Mouse (Mus musculus) olfactory bulb, adult 2 months (tissue): ENCODE data around the gene Shisal2b. TPM values are rescaled to one million over a fixed set of nuclear protein-coding genes. Genes with fewer than 3 reads are reported as not detected.
A peak's percentile ranks its signal among the peaks of the same experiment; 100 is the strongest.
"Not testable (repeated sequence)": the region's sequence is repeated elsewhere in the genome, so short reads cannot be mapped to it uniquely, and the experiment has no call there.

Experiments used
- H3K27ac ChIP-seq: fragments of 200-500 bp; 2 replicates; pipeline ENCODE4 v1.5.1; 2012; ENCODE audit warnings: low read depth, low read length; ENCODE audit not compliant: insufficient read depth
- H3K4me1 ChIP-seq: fragments of 200-500 bp; 2 replicates; pipeline ENCODE4 v1.6.1; 2012; ENCODE audit warnings: low read length; ENCODE audit not compliant: control insufficient read depth, insufficient read depth
- H3K4me3 ChIP-seq: fragments of 200-500 bp; 2 replicates; pipeline ENCODE4 v1.5.1; 2012; ENCODE audit warnings: mild to moderate bottlenecking, low read depth, low read length, moderate library complexity; ENCODE audit not compliant: insufficient read depth
- CTCF ChIP-seq: fragments of 200-500 bp; IDR thresholded peaks from 2 replicates; pipeline ENCODE4 v1.5.1; 2012; ENCODE audit warnings: low read depth, mild to moderate bottlenecking, low read length, moderate library complexity; ENCODE audit not compliant: insufficient read depth
- POLR2A ChIP-seq: fragments of 200-500 bp; IDR thresholded peaks from 2 replicates; pipeline ENCODE4 v1.6.1; 2012; ENCODE audit warnings: mild to moderate bottlenecking, low read depth, low read length, moderate library complexity; ENCODE audit not compliant: insufficient read depth
- WGBS: fragments of 180-500 bp; shearing (Covaris S2); methylation state at CpG from one replicate; pipeline ENCODE4 v1.1.7; 2018; 5-methylcytosine and 5-hydroxymethylcytosine counted together
- polyA plus RNA-seq: library from polyadenylated mRNA; stranded (reverse); fragments of >200 nt; gene quantifications from 2 replicates; pipeline ENCODE4 v1.2.4, GENCODE M21; 2012; ENCODE audit warnings: low replicate concordance; ENCODE audit not compliant: missing spikeins, insufficient read depth, insufficient read length

The Shisal2b gene
- not detected in 2 replicates for polyA plus RNA-seq

- 4% methylated on average over 38 of the region's 38 CpGs for WGBS
- peak within 1 kb of the TSS; percentile 47 for H3K4me3 ChIP-seq
- H3K27ac ChIP-seq, result no peak within 1 kb of the TSS
- TF ChIP-seq POLR2A, result no peak
- no peak for TF ChIP-seq CTCF
- H3K4me1 ChIP-seq, result peaks cover 8% of the 10 kb centered on the region
Measured at GRCm38 (mm10) chr13:104863127-104863979, at the start of gene Shisal2b. TSS of gene Shisal2b (minus strand) at chr13:104863893.

- not testable (repeated sequence) for H3K4me1 ChIP-seq, H3K4me3 ChIP-seq, H3K27ac ChIP-seq
- 55% methylated on average over 5 of the region's 5 CpGs for WGBS
Measured at GRCm38 (mm10) chr13:104911626-104912025, 47.9 kb upstream of the Shisal2b start.

- not testable (repeated sequence) for H3K27ac ChIP-seq, H3K4me3 ChIP-seq, H3K4me1 ChIP-seq
- WGBS, result 97% methylated on average over 1 of the region's 1 CpGs
Measured at GRCm38 (mm10) chr13:104911006-104911405, 47.3 kb upstream of the Shisal2b start.

- H3K4me3 ChIP-seq, result no peak overlapping the region
- TF ChIP-seq POLR2A (no peak), CTCF (no peak)
- H3K27ac ChIP-seq, result no peak overlapping the region
- 66% methylated on average over 7 of the region's 7 CpGs for WGBS
- H3K4me1 ChIP-seq, result no peaks in the 10 kb centered on the region
Measured at GRCm38 (mm10) chr13:104908691-104909090, 45.0 kb upstream of the Shisal2b start.

- 94% methylated on average over 1 of the region's 1 CpGs for WGBS
- H3K27ac ChIP-seq, result no peak overlapping the region
- H3K4me3 ChIP-seq, result no peak overlapping the region
- H3K4me1 ChIP-seq, result no peaks in the 10 kb centered on the region
- TF ChIP-seq CTCF, result no peak
- TF ChIP-seq POLR2A, result no peak
Measured at GRCm38 (mm10) chr13:104894771-104895170, 31.1 kb upstream of the Shisal2b start.

GRCm38 (mm10) chr13:104892337-104892736 is 28.6 kb upstream of the Shisal2b start:
- TF ChIP-seq CTCF (no peak), POLR2A (no peak)
- H3K27ac ChIP-seq, result no peak overlapping the region
- H3K4me3 ChIP-seq, result no peak overlapping the region
- no peaks in the 10 kb centered on the region for H3K4me1 ChIP-seq
- WGBS, result 81% methylated on average over 4 of the region's 4 CpGs

GRCm38 (mm10) chr13:104886308-104887032 is 22.8 kb upstream of the Shisal2b start:
- Histone ChIP-seq H3K27ac (no peak overlapping the region), H3K4me3 (no peak overlapping the region), H3K4me1 (no peaks in the 10 kb centered on the region)
- 79% methylated on average over 8 of the region's 8 CpGs for WGBS
- TF ChIP-seq CTCF, result no peak
- TF ChIP-seq POLR2A, result no peak

- no peak for TF ChIP-seq CTCF
- TF ChIP-seq POLR2A, result no peak
- Histone ChIP-seq H3K4me1 (no peaks in the 10 kb centered on the region), H3K27ac (no peak overlapping the region), H3K4me3 (no peak overlapping the region)
- 36% methylated on average over 16 of the region's 16 CpGs for WGBS
Measured at GRCm38 (mm10) chr13:104883566-104884249, 20.0 kb upstream of the Shisal2b start.

- Histone ChIP-seq H3K27ac (no peak overlapping the region), H3K4me3 (no peak overlapping the region), H3K4me1 (no peaks in the 10 kb centered on the region)
- WGBS, result 84% methylated on average over 4 of the region's 4 CpGs
- no peak for TF ChIP-seq POLR2A
- no peak for TF ChIP-seq CTCF
Measured at GRCm38 (mm10) chr13:104878508-104878907, 14.8 kb upstream of the Shisal2b start.
